ENCODE assay signal across 7 mouse cellular contexts in the genomic region with DNA sequence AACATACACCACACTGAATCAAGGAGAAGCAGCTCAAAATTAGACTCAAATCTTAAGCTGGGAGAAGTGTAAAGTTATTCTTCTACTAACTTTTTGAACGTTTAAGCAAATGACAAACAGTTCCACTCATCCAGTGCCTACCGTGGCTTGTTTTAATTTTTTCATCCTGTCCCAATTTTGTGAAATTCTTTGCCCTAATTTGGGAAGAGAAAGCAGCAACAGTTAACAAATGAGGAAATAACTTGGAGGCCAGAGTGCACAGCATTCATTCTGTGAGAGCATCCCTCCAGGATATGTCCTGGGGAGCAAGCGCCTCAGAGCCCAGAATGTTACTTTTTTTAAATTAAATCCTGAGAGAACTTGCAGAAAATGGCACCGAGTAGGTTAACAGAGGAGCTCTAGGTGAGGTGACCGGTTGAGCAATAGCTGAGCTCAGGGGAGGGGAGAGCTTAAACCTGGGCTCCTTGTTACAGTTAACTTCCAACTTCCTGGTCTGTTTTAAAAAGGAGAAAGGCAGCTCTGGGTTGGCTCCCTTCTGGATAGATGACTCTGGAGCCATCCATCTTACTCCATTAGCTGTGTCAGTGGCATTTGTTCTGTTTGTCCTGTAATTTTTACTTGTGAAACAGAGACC. TPM values are rescaled to one million over a fixed set of nuclear protein-coding genes. Genes with fewer than 3 reads are reported as not detected.
A peak's percentile ranks its signal among the peaks of the same experiment; 100 is the strongest.
DNase-seq lines count a peak whose midpoint lies in the region; ATAC-seq lines count a peak whose summit lies in the region.

No protein-coding gene starts in this region.

- H3K4me2 ChIP-seq in neural tube, embryonic 11.5 days (ENCODE audit: low read depth), result peak overlapping the region; percentile 81
- peak overlapping the region; percentile 80 for H3K4me2 ChIP-seq in forebrain, embryonic 13.5 days
- H3K4me2 ChIP-seq in liver, embryonic 13.5 days, result peak overlapping the region; percentile 88

- peaks cover 11% of the 10 kb centered on the region for H3K4me1 ChIP-seq in neural tube, embryonic 11.5 days (ENCODE audit: control insufficient read depth, insufficient read depth, low read length)
- peaks cover 21% of the 10 kb centered on the region for H3K4me1 ChIP-seq in forebrain, embryonic 13.5 days
- peaks cover 27% of the 10 kb centered on the region for H3K4me1 ChIP-seq in liver, embryonic 13.5 days (replicated peaks)

- 72% methylated on average over 5 of the region's 5 CpGs for WGBS in neural tube, embryonic 11.5 days
- 84% methylated on average over 5 of the region's 5 CpGs for WGBS in forebrain, embryonic 13.5 days
- 38% methylated on average over 5 of the region's 5 CpGs for WGBS in liver, embryonic 13.5 days (ENCODE audit: insufficient replicate concordance)

- DNase-seq in neural tube, embryonic 11.5 days (ENCODE audit: low spot score), result no peak
- DNase-seq in neural tube, embryonic 10.5 days (ENCODE audit: extremely low spot score, low spot score), result no peak
- DNase-seq in liver, embryonic 13.5 days, result no peak
- no peak for DNase-seq in gastrocnemius, postnatal 4 days (ENCODE audit: low spot score in 2 of 2)

- no peak for ATAC-seq in neural tube, embryonic 11.5 days (ENCODE audit: insufficient read depth, low FRiP score, low TSS enrichment)
- no peak for ATAC-seq in forebrain, embryonic 13.5 days
- ATAC-seq in liver, embryonic 13.5 days (ENCODE audit: low read depth), result no peak
- ATAC-seq in frontal cortex, adult (ENCODE audit: low TSS enrichment), result no peak
- no peak for ATAC-seq in erythroid progenitor cell, adult 5-6 weeks (replicated peaks; ENCODE audit: low FRiP score, poor library complexity, severe bottlenecking)

- no peak overlapping the region for H3K27ac ChIP-seq in neural tube, embryonic 11.5 days (ENCODE audit: low read depth, low read length)
- no peak overlapping the region for H3K27ac ChIP-seq in forebrain, embryonic 13.5 days
- peak overlapping the region; percentile 89 for H3K27ac ChIP-seq in liver, embryonic 13.5 days

- H3K36me3 ChIP-seq in neural tube, embryonic 11.5 days (ENCODE audit: control insufficient read depth, insufficient read depth, low read length), result peaks cover 3% of the 10 kb centered on the region
- peaks cover 28% of the 10 kb centered on the region for H3K36me3 ChIP-seq in forebrain, embryonic 13.5 days (ENCODE audit: poor library complexity, severe bottlenecking)
- H3K36me3 ChIP-seq in liver, embryonic 13.5 days, result peaks cover 40% of the 10 kb centered on the region

- H3K9me3 ChIP-seq in neural tube, embryonic 11.5 days (ENCODE audit: control insufficient read depth, low read length), result no peaks in the 10 kb centered on the region
- no peaks in the 10 kb centered on the region for H3K9me3 ChIP-seq in forebrain, embryonic 13.5 days (replicated peaks)
- H3K9me3 ChIP-seq in liver, embryonic 13.5 days (replicated peaks), result no peaks in the 10 kb centered on the region

- no peak overlapping the region for H3K9ac ChIP-seq in neural tube, embryonic 11.5 days (ENCODE audit: low read length)
- peak overlapping the region; percentile 88 for H3K9ac ChIP-seq in forebrain, embryonic 13.5 days
- H3K9ac ChIP-seq in liver, embryonic 13.5 days, result peak overlapping the region; percentile 98

- H3K4me3 ChIP-seq in neural tube, embryonic 11.5 days (ENCODE audit: low read depth, low read length), result no peak overlapping the region
- H3K4me3 ChIP-seq in forebrain, embryonic 13.5 days, result peak overlapping the region; percentile 81; the same call in 1 of the 2 replicates
- H3K4me3 ChIP-seq in liver, embryonic 13.5 days (replicated peaks), result peak overlapping the region; percentile 99

- no peaks in the 10 kb centered on the region for H3K27me3 ChIP-seq in neural tube, embryonic 11.5 days (ENCODE audit: control insufficient read depth, insufficient read depth, low read length)
- H3K27me3 ChIP-seq in forebrain, embryonic 13.5 days, result no peaks in the 10 kb centered on the region
- no peaks in the 10 kb centered on the region for H3K27me3 ChIP-seq in liver, embryonic 13.5 days

RNA-seq across cellular contexts. Expression of gene M6pr, which starts 1.8 kb away (rescaled TPM):
- polyA plus RNA-seq in neural tube, embryonic 11.5 days (2014; fragmentation: Nextera tagmentation; extraction: Ambion mirVana), result 81.8 and 89.8 TPM in 2 replicates
- 58.9 and 64.8 TPM in 2 replicates for polyA plus RNA-seq in forebrain, embryonic 13.5 days (2015; fragmentation: Nextera tagmentation; extraction: Ambion mirVana)
- polyA plus RNA-seq in liver, embryonic 13.5 days (2015; fragmentation: Nextera tagmentation; extraction: Ambion mirVana), result 105 and 116 TPM in 2 replicates
- 10 to 100 TPM; 44.9 to 45.3 TPM for total RNA-seq in gastrocnemius, postnatal 4 days (2021)
- 48.2 and 50.8 TPM in 2 replicates for total RNA-seq in erythroid progenitor cell, adult 5-6 weeks (2015; ENCODE audit: low replicate concordance)
- total RNA-seq in erythroid progenitor cell, adult 5-6 weeks (2017; ENCODE audit: low replicate concordance), result 74.6 and 75.7 TPM in 2 replicates

RNA-seq across cellular contexts. Expression of gene Klrg1, which starts 27.6 kb away (rescaled TPM):
- 0.23 TPM in 1 of 2 replicates, not detected in the other for polyA plus RNA-seq in neural tube, embryonic 11.5 days (2014; fragmentation: Nextera tagmentation; extraction: Ambion mirVana)
- polyA plus RNA-seq in forebrain, embryonic 13.5 days (2015; fragmentation: Nextera tagmentation; extraction: Ambion mirVana), result 0.40 and 0.43 TPM in 2 replicates
- not detected in 2 replicates for polyA plus RNA-seq in liver, embryonic 13.5 days (2015; fragmentation: Nextera tagmentation; extraction: Ambion mirVana)
- not detected for total RNA-seq in gastrocnemius, postnatal 4 days (2021)
- 0.72 TPM in 1 of 2 replicates, not detected in the other for total RNA-seq in erythroid progenitor cell, adult 5-6 weeks (2015; ENCODE audit: low replicate concordance)
- not detected in 2 replicates for total RNA-seq in erythroid progenitor cell, adult 5-6 weeks (2017; ENCODE audit: low replicate concordance)

RNA-seq across cellular contexts. Expression of gene Phc1, which starts 30.1 kb away (rescaled TPM):
- polyA plus RNA-seq in neural tube, embryonic 11.5 days (2014; fragmentation: Nextera tagmentation; extraction: Ambion mirVana), result 36.2 and 42.7 TPM in 2 replicates
- 29.9 and 33.0 TPM in 2 replicates for polyA plus RNA-seq in forebrain, embryonic 13.5 days (2015; fragmentation: Nextera tagmentation; extraction: Ambion mirVana)
- polyA plus RNA-seq in liver, embryonic 13.5 days (2015; fragmentation: Nextera tagmentation; extraction: Ambion mirVana), result 2.1 and 2.2 TPM in 2 replicates
- total RNA-seq in gastrocnemius, postnatal 4 days (2021), result 10 to 100 TPM; 24.3 to 24.8 TPM
- 2.2 and 8.0 TPM in 2 replicates for total RNA-seq in erythroid progenitor cell, adult 5-6 weeks (2015; ENCODE audit: low replicate concordance)
- 1.0 and 1.4 TPM in 2 replicates for total RNA-seq in erythroid progenitor cell, adult 5-6 weeks (2017; ENCODE audit: low replicate concordance)
